Mouse (Mus musculus) small intestine, adult 2 months (tissue): Measurements from ENCODE around the gene Rnf168. TPM values are rescaled to one million over a fixed set of nuclear protein-coding genes. Genes with fewer than 3 reads are reported as not detected.
A peak's percentile ranks its signal among the peaks of the same experiment; 100 is the strongest.
"Not testable (repeated sequence)": the region's sequence is repeated elsewhere in the genome, so short reads cannot be mapped to it uniquely, and the experiment has no call there.

ENCODE experiments used
- H3K27ac ChIP-seq: fragments of 200-500 bp; 2 replicates; pipeline ENCODE4 v1.5.1; 2012; ENCODE audit warnings: low read depth, low read length, control low read depth, inconsistent platforms; ENCODE audit not compliant: insufficient read depth
- H3K27me3 ChIP-seq: fragments of 200-500 bp; 2 replicates; pipeline ENCODE4 v1.6.1; 2012; ENCODE audit warnings: mild to moderate bottlenecking, moderate library complexity, low read length, inconsistent platforms; ENCODE audit not compliant: control insufficient read depth, insufficient read depth
- H3K36me3 ChIP-seq: fragments of 200-500 bp; 2 replicates; pipeline ENCODE4 v1.6.1; 2012; ENCODE audit warnings: mild to moderate bottlenecking, low read length, control low read depth, inconsistent platforms; ENCODE audit not compliant: control insufficient read depth, insufficient read depth
- H3K4me1 ChIP-seq: fragments of 200-500 bp; 2 replicates; pipeline ENCODE4 v1.6.1; 2012; ENCODE audit warnings: low read length, inconsistent platforms, mixed read lengths; ENCODE audit not compliant: control insufficient read depth, insufficient read depth, insufficient read length
- H3K4me3 ChIP-seq: fragments of 200-500 bp; 2 replicates; pipeline ENCODE4 v1.5.1; 2012; ENCODE audit warnings: low read depth, mild to moderate bottlenecking, control low read depth, inconsistent platforms, low read length, moderate library complexity
- CTCF ChIP-seq: fragments of 200-500 bp; IDR thresholded peaks from 2 replicates; pipeline ENCODE4 v1.5.1; 2012; ENCODE audit warnings: low read depth, mild to moderate bottlenecking, control low read depth, inconsistent platforms, low read length, moderate library complexity, mixed read lengths; ENCODE audit not compliant: insufficient replicate concordance, insufficient read length; ENCODE audit errors: extremely low read depth
- POLR2A ChIP-seq: fragments of 200-500 bp; IDR thresholded peaks from 2 replicates; pipeline ENCODE4 v1.6.1; 2012; ENCODE audit warnings: low read depth, mild to moderate bottlenecking, control low read depth, inconsistent platforms, low read length, moderate library complexity
- WGBS: fragments of 180-500 bp; shearing (Covaris S2); methylation state at CpG from one replicate; pipeline ENCODE4 v1.1.7; 2018; 5-methylcytosine and 5-hydroxymethylcytosine counted together
- polyA plus RNA-seq: library from polyadenylated mRNA; depleted of rRNA; stranded (reverse); fragments of >200 nt; gene quantifications from 2 replicates; pipeline ENCODE4 v1.2.3, GENCODE M21; 2012

Gene Rnf168
- polyA plus RNA-seq, 1 experiment: 5.5 TPM

- TF ChIP-seq CTCF (no peak), POLR2A (peak; percentile 70; the same call in 1 of the 2 replicates)
- H3K4me1 ChIP-seq: peaks cover 2% of the 10 kb centered on the region; the same call in 1 of the 2 replicates
- under 1% methylated on average over 48 of the region's 48 CpGs for WGBS
- H3K27ac ChIP-seq: peak within 1 kb of the TSS; percentile 62
- peak within 1 kb of the TSS; percentile 99 for H3K4me3 ChIP-seq
- no peaks in the 10 kb centered on the region for H3K36me3 ChIP-seq
- no peaks in the 10 kb centered on the region for H3K27me3 ChIP-seq
Measured at GRCm38 (mm10) chr16:32246952-32247370, 30.3 kb upstream of the Rnf168 start, which contains the start of the genes Fbxo45 and Wdr53. Gene Fbxo45 (minus strand): TSS chr16:32247158. Gene Wdr53 (plus strand): TSS chr16:32247227.

- not testable (repeated sequence) for H3K36me3 ChIP-seq, H3K27me3 ChIP-seq, H3K27ac ChIP-seq, H3K4me3 ChIP-seq, H3K4me1 ChIP-seq
- 87% methylated on average over 2 of the region's 2 CpGs for WGBS
Measured at GRCm38 (mm10) chr16:32264225-32264624, 13.0 kb upstream of the Rnf168 start.

- no peak for TF ChIP-seq CTCF
- TF ChIP-seq POLR2A: no peak
- Histone ChIP-seq H3K36me3 (no peaks in the 10 kb centered on the region), H3K4me1 (no peaks in the 10 kb centered on the region), H3K27ac (no peak within 1 kb of the TSS), H3K4me3 (no peak within 1 kb of the TSS), H3K27me3 (no peaks in the 10 kb centered on the region)
- WGBS: 85% methylated on average over 11 of the region's 11 CpGs
Measured at GRCm38 (mm10) chr16:32271291-32271690, 6.0 kb upstream of the Rnf168 start, which contains the start of gene Smco1. Gene Smco1 (plus strand): TSS chr16:32271468.

GRCm38 (mm10) chr16:32273338-32273737 is 3.9 kb upstream of the Rnf168 start:
- peak; percentile 67; the same call in 1 of the 2 replicates for TF ChIP-seq CTCF
- TF ChIP-seq POLR2A: no peak
- no peaks in the 10 kb centered on the region for H3K4me1 ChIP-seq
- no peaks in the 10 kb centered on the region for H3K36me3 ChIP-seq
- no peaks in the 10 kb centered on the region for H3K27me3 ChIP-seq
- 63% methylated on average over 9 of the region's 9 CpGs for WGBS
- H3K4me3 ChIP-seq: no peak overlapping the region
- no peak overlapping the region for H3K27ac ChIP-seq

GRCm38 (mm10) chr16:32275041-32275440 is 2.2 kb upstream of the Rnf168 start:
- no peak overlapping the region for H3K27ac ChIP-seq
- WGBS: 83% methylated on average over 6 of the region's 6 CpGs
- H3K27me3 ChIP-seq: no peaks in the 10 kb centered on the region
- H3K4me3 ChIP-seq: no peak overlapping the region
- no peaks in the 10 kb centered on the region; the same call in 1 of the 2 replicates for H3K4me1 ChIP-seq
- TF ChIP-seq POLR2A (no peak), CTCF (no peak)
- H3K36me3 ChIP-seq: no peaks in the 10 kb centered on the region

GRCm38 (mm10) chr16:32275830-32276229 is 1.4 kb upstream of the Rnf168 start:
- H3K36me3 ChIP-seq: no peaks in the 10 kb centered on the region
- WGBS: 53% methylated on average over 1 of the region's 1 CpGs
- H3K27me3 ChIP-seq: no peaks in the 10 kb centered on the region
- no peak overlapping the region for H3K4me3 ChIP-seq
- no peaks in the 10 kb centered on the region; the same call in 1 of the 2 replicates for H3K4me1 ChIP-seq
- TF ChIP-seq CTCF (no peak), POLR2A (no peak)
- H3K27ac ChIP-seq: no peak overlapping the region

GRCm38 (mm10) chr16:32278396-32278795 is 1.1 kb downstream of the Rnf168 start:
- Histone ChIP-seq H3K27ac (no peak overlapping the region; the same call in 1 of the 2 replicates), H3K27me3 (no peaks in the 10 kb centered on the region), H3K4me1 (no peaks in the 10 kb centered on the region; the same call in 1 of the 2 replicates), H3K36me3 (peaks cover 4% of the 10 kb centered on the region), H3K4me3 (peak overlapping the region; percentile 71)
- no peak for TF ChIP-seq POLR2A
- no peak for TF ChIP-seq CTCF
- 19% methylated on average over 7 of the region's 7 CpGs for WGBS
